Mouse (Mus musculus) left cerebral cortex, postnatal 10 days (tissue): ENCODE measurements around the gene Tmem273. TPM values are rescaled to one million over a fixed set of nuclear protein-coding genes. Genes with fewer than 3 reads are reported as not detected.
A peak's percentile ranks its signal among the peaks of the same experiment; 100 is the strongest.

Experiments used
- DNase-seq, 2 experiments: peaks; one replicate each; pipeline ENCODE4 v3.0.0; 2021 to 2022; ENCODE audit warnings: low spot score in 2 of 2, mixed read lengths in 1 of 2; ENCODE audit errors: extremely low spot score in 1 of 2
- intact Hi-C: fragments of 180-260 bp; cut with DNase I; formaldehyde crosslinking; loops from one replicate; pipeline ENCODE4 v1.15.1; 2025
- total RNA-seq, 2 experiments: library from RNA; stranded (reverse); gene quantifications; 2 replicates each; pipeline ENCODE4 v1.2.3; 2021

The Tmem273 gene
- total RNA-seq, result under 1 TPM; 0.24 to 0.47 TPM

DNA sequence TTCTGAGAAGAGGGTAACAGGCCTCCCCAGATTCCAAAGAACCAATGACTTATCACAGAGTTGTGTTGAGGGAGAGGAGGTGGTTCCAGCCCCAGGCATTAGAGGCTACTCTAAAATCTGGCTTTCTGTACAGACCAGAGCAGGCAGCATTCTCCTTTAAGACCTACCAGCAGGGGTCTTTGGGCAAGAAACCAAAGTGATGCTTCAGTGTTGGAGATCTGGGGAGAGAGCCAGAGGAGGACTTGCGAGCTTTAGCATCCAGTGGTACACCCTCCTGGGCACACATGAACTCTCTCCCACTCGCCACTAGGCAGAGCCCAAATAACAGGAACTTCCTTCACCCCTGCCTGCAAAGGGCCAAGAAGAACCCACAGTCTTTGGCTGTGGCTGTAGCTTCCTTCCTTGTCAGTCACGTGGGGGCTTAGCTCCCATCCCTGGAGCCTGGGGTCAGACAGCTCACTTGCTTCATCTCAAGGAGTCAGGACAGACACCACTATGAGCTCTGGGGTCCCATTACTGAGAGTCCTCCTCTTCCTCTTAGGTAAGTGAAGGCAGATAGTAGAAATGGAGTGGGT is at the start of gene Tmem273:
Gene Tmem273 (plus strand): TSS at position 408 of the 575 bp plus-strand sequence.
- no peak for DNase-seq
- intact Hi-C loops, result no loop called here

DNA sequence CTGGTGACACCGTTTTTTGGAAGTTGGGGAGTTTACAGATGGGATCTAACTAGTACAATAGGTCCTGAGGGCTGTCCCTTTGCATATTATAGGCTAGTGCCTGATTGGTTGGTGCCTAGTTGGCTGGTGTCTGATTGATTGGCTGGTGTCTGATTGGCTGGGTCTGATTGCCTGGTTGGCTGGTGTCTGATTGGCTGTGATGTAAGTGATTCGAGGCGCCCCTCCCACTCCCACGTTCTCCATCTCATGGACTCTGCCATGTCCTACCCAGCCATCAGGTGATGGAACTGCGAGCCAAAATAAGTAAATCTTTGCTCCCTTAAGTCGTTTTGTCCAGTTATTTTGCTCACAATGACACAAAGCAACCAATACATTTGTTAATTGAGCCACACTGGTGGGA is 49.2 kb upstream of the Tmem273 start:
- DNase-seq, result no peak
- intact Hi-C loops, result no loop called here

DNA sequence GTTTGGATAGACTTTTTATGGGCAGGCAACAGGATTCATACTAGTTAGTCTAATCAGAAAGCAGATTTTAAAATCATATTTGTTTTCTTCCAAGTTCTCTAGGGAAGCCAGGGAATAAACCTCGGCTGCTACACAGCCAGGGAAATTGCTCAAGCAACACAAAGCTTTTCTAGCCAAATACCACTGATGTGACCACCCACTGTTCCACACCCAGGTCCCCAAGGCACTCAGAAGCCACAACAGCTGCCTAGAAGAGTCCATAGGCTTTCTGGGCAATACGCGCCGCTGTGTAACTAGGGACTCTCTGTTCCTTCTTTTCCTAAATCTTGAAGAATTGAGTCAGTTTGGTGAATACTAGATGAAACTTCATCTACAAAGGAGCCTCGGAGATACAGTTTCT is 47.2 kb upstream of the Tmem273 start:
- no peak for DNase-seq
- intact Hi-C loops, result no loop called here

DNA sequence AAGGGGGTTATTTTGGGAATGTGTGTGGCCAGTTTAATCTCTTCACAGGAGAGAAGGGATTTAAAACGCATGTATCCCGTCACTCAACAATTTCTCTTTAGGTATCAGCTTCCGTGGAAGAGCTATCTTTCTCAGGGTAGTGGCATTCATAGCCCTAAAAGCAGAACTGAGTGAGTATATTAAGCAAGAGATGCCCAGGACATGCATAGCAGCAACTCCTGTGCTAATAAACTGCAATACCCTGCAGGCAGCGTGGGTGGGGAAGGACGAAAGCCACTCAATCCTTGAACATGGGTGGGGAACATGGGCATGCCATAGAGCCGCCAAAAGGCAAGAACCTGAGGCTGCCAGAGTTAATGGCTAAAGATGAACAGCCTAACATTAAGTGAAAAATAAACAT is 37.2 kb upstream of the Tmem273 start:
- intact Hi-C loops, result no loop called here
- no peak for DNase-seq

DNA sequence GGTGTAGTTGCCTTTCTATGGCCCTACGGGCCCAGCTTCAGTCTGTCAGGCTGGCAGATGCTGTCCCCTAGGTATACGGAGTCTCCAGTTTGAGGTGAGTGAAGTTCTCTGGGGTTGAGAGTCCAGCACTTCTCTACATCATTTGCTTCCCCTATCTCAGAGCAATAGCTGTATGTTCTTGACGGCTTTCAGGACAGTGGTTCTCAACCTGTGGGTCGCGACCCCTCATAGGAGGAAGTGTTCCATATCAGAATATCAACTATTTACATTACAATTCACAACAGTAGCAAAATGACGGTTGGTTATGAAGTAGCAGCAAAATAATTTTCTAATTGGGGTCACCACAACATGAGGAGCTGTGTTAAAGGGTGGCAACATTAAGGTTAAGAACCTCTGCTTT is 35.0 kb upstream of the Tmem273 start:
- no peak for DNase-seq
- intact Hi-C loops, result no loop called here

DNA sequence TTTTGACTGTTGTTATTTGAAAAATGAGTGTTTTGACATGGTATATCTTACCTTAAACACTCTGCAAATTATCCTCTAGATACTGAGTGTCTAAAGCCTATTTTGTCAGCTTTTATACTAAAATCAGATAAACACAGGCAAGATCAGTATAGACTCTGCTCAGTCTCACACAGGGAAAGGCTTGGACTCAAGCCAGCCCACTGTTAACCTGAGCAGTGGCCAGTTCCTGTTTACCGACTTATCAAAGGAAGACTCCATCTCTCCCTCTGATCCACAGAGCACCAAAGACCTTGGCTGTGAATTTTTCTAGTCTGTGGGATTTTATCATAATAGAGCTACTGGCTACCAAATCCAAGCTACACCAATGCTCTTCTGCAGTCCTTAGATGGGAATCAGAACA is 31.5 kb upstream of the Tmem273 start:
- DNase-seq, result no peak
- intact Hi-C loops, result no loop called here

DNA sequence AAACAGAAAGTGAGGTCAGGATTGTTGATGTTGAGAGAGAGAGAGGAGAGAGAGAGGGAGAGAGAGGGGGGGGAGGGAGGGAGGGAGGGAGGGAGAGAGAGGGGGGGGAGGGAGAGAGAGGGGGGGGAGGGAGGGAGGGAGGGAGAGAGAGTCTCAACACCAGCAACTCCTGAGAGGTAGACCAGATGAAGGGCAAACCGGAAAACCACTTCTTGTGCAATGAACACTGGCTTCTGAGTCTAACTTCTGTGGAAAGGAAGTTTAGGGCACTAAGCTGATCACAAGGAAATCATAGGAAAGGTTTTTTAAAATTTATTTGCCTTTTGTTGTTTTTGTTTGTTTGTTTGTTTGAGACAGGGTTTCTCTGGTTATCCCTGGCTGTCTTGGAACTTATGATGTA is 23.6 kb upstream of the Tmem273 start:
- intact Hi-C loops, result no loop called here
- no peak for DNase-seq

DNA sequence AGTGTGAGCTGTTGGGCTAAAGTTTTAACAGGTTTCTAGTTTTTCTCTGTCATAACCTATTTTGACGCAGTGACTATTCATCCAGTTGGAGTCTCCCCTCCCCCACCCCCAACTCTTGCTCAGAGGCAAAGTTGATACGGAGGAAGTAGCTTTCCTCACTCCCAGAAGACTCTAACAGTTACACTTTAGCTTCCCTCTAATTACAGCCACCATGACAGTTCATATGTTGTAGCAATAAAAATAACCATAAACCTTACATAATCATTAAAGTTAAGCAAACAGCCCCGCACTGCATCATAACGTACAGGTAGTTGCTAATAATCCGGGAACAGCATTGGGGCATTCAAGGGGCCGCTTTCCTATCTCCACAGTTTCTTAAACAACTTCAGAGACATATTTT is 15.2 kb upstream of the Tmem273 start:
- no peak for DNase-seq
- intact Hi-C loops, result loop anchor here (5.0 kb wide), 1 partner anchor 192 kb away; no protein-coding TSS in a partner anchor

DNA sequence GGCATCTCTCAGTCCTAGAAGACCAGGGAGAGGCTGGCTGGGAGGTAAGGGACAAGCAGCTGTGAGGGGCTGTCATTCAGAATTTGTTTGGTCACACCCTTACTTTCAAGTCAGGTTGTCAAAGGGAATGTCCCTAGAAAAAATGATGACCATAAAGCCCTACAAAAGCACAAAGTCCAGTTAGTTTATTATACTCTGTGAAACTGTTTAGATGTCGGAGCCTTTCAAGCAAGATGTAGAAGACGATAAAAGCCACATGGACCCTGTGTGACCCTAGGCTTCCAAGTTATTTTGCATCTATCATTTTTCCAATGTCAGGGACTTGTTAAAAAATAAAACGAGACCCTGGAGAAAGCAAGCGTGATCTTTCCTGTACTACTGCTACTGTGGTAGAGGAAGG is 13.7 kb upstream of the Tmem273 start:
- intact Hi-C loops, result loop anchor here (5.0 kb wide), 1 partner anchor 190 kb away; no protein-coding TSS in a partner anchor
- DNase-seq, result no peak

DNA sequence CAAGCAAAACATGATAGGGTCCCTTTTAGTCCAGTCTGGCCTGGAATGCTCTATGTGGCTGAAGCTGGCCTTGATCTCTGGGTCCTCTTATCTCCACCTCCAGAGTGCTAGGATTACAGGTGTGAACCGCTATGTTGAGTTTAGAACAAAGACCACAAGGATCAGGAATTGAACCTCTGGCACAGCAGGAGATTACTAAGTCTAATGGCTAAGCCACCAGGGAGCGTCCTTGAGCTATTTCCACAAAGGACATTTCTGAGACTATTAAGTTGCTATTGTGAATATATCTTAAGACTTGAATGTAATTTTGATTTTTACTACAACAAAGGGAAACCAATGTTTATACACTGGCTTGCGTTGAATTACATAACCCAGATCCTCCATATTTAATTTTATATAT is 13.0 kb upstream of the Tmem273 start:
- peak; percentile 4 to 30 for DNase-seq
- intact Hi-C loops, result loop anchor here (5.0 kb wide), 1 partner anchor 190 kb away; no protein-coding TSS in a partner anchor

DNA sequence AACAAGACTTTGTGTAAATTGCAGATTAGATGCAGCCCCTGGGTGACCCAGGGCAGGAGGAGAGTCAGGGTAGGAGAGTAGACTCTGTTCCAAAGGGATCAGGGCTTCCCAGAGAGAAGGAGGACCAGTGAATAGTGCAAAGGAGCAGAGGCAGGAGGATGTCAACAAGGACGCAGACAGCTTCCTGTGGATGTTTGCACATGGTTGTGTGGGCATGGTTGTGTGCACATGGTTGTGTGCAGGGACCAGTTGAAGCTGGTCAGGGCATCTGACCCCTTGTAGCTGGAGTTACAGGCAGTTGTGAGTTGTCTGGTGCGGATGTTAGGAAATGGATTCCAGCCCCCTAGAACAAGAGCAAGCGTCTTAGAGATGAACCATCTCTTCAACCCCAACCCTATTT is 12.3 kb upstream of the Tmem273 start:
- intact Hi-C loops, result loop anchor here (5.0 kb wide), 1 partner anchor 189 kb away; no protein-coding TSS in a partner anchor
- DNase-seq, result no peak

DNA sequence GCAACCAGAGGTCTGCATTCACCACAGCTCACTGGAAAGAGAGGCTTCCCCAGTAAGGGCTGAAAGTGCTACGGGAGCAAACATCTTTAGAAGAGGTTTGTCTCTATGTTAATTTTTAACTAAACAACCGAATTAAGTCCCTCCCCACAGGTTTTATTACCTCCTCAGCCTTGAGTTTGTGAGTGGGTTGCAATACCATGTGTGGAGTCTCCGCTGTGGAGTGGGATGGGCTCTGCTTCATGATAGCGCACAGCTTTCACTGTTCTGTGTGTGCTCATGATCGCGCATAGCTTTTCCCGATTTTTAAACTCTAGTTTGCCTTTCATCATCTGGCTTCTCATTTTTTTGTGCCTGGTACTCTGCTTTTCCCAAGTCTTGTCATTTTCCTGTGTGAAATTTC is 9.7 kb upstream of the Tmem273 start:
- no peak for DNase-seq
- intact Hi-C loops, result no loop called here

DNA sequence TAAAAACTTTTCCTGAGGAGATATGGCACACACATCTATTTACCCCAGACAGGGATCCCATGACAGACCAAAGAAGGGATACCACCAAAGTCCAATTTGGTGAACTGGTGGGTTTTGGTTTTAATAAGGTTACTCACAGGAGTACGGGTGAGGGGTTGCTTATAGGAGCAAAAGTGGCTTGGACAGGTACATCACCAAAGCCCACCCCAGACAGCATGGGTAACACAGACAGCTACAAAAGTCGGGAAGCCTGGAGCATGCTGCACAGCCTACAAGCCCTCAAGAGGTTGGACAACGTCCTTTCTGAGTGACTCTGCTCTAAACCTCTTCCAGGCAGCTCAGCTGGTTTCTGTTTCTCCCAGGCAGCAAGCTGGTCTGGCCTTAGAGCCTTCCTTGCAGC is 7.4 kb upstream of the Tmem273 start:
- DNase-seq, result no peak

DNA sequence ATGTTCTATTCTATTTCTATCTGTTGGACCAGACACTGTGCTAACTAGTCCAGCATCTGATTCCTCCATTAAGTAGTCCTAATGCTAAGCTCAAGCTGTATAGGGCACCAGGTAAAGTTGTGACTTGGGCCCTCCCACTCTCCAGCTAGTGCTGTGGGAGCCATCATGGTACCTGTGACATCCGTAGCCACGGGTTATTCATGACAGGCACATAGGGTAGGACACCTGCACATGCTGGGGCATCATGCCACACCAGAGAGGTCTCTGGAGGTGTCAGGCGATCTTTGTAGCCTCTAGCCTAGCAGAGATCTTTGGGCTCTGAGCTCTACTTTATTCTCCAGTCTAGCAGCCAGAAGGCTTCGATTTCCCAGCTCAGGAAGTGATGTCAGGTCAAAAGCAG is 2.9 kb upstream of the Tmem273 start:
- no peak for DNase-seq
- intact Hi-C loops, result no loop called here

More for the DNA sequence above, 7.4 kb upstream of the Tmem273 start:
- intact Hi-C loops, result no loop called here

DNA sequence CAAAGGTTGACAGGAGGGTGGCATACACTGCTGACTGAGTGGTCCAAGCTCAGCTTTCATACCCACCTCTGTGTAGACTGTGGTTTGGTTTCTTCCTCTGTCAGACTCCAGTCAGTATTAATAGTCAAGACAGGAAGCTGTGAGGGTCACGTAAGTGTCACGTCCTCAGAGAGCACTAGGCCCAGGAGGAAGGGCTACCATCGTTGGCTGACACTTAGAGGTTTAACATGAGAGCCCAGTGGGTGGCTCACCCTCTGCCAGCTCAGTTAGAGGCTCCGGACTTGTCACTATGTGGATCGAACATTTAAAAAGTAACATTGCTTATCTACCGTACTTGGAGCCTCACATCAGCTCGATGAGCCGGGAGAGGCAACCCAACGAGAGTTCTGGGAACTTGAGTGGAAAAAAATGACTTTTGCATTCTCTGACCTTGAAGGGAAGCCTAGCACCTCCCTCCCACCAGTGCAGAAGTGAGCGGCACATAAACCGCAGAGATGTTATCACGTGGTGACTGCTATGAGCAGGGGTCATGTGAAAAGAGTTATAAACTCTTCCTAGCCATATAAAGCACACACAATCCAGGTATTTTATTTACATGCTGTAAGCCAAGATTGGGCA is 1.5 kb upstream of the Tmem273 start:
- intact Hi-C loops, result no loop called here
- no peak for DNase-seq

DNA sequence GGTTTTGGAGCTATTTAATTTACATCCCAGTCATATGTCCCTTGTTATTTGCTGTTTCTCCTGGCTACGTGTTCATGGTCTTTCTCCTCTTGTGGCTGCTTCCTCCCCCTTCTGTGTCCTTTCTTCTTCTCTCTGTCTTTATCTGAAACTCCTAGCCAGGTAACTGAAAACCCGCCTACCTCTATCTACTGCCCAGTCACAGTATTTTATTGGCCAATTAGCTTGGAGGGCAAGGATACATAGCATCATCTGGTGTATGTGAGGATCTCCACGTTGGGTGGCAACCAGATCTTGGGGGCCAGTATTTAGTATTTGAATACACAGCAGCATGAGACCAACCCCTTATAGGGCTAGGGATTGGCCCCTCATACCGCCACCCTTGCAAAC is 1.0 kb upstream of the Tmem273 start:
- DNase-seq, result no peak
- intact Hi-C loops, result no loop called here

DNA sequence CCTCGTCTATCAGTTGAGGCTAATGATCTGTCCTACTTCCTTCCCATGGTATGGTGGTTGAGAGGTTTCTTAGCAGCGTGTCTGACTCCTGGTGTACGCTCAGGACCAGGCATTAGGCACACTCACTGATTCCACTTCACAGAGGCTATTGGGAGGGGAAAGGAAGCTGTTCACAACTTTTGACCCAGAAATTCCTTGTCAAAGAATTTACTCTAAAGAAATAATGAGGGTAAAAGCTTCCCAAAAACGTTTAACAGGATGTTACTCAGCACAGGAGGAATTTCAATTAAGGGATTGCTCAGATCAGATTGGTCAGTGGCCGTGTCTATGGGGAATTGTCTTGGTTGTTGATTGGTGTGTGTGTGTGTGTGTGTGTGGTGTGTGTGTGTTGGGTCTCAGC is 1.9 kb downstream of the Tmem273 start:
- intact Hi-C loops, result no loop called here
- DNase-seq, result no peak

DNA sequence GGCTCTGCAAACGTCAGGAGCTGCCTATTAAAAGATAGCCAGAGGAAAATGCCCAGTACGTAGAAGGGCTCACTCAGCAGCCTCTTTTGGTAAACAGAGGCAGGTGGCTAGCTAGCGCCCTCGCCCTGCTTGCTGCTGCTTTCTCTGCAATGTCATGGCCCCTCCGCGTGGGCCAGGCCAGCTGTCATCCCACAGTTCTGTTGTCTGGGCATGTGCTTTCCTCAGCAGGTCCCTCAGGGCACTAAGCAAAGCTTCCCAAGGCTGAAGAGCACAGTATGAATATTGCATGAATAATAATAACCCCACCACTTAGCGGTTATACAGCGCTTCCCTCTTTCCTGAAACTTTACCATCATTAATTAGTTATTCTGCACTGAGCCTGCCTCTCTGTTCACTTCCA is 10.6 kb downstream of the Tmem273 start:
- no peak for DNase-seq

DNA sequence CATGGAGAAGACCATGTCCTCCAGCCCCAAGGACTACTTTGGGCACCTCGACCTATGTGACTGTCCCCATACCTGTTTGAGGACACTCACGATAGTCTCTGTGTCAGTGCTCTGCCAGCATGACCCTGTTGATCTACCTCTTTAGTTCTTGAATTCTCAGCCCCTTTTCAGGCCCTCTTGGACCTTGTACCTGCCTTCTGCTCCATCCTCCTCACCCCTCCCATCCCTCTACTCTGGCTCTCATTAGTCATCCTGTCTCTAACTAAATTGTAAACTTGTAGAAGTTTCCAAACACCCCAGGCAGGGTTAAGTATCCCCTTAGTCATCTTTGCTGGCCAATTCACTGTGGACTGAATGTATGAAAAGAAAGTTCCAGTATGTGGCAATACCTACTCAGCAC is 12.0 kb downstream of the Tmem273 start:
- intact Hi-C loops, result no loop called here
- no peak for DNase-seq

More for the DNA sequence above, 10.6 kb downstream of the Tmem273 start:
- intact Hi-C loops, result no loop called here

DNA sequence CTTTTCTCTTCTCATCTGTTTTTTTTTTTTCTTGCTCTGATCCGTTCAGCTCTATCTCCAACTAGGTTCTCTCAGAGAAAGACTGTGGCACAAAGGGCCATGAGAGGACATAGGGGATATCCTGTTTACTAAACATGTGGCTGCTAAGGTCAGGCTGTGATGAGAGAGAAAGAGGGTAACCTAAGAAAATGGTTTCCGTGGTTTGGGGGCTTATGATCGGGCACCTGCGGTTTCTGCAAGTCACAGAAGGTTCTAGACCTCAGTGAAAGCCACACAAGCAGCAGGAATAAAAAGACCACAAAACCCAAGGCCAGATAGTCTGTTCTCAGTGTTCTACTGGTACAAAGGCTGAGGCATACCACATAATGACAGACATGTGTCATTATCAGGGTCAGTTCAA is 12.6 kb downstream of the Tmem273 start:
- intact Hi-C loops, result no loop called here
- DNase-seq, result no peak

DNA sequence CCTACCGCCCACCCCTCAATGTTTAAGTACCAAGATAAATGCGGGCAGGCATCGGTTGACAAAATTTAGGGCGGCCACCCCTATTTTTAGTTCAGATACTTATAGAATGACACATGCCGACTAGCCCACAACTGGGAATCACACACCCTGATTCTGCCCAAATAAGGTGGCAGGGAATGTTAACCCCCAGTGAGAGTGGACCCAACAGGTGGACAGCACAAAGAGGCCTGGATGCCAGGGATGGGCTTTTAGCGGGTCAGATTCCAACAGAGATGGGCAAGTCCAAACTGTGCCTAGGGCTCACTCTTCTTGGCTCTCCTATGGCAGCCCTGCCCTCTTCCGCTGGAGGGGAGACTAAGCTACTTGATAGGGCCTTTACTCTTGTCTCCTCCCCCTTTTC is 14.3 kb downstream of the Tmem273 start:
- intact Hi-C loops, result no loop called here
- no peak for DNase-seq
